Mouse (Mus musculus) embryo, embryonic 10.5 days (tissue): ENCODE results near the gene Mpig6b.
"Not testable (repeated sequence)": the region's sequence is repeated elsewhere in the genome, so short reads cannot be mapped to it uniquely, and the experiment has no call there.

Source experiments
- DNase-seq: peaks from one replicate; pipeline ENCODE4 v3.0.0-alpha.2; 2015; ENCODE audit warnings: low spot score

Mpig6b gene

GRCm38 (mm10) chr17:35034896-35035295 lies 31.1 kb downstream of the Mpig6b start:
- DNase-seq, result no peak

GRCm38 (mm10) chr17:35033703-35034102 lies 32.3 kb downstream of the Mpig6b start:
- DNase-seq, result not testable (repeated sequence)

- DNase-seq, result no peak
Measured at GRCm38 (mm10) chr17:35032323-35032870, 33.6 kb downstream of the Mpig6b start.

- no peak for DNase-seq
Measured at GRCm38 (mm10) chr17:35031880-35032279, 34.1 kb downstream of the Mpig6b start.

- no peak for DNase-seq
Measured at GRCm38 (mm10) chr17:35031272-35031671, 34.7 kb downstream of the Mpig6b start.

GRCm38 (mm10) chr17:35029691-35030532 lies 36.1 kb downstream of the Mpig6b start:
- DNase-seq, result peak; percentile 72

- DNase-seq, result no peak
Measured at GRCm38 (mm10) chr17:35028315-35028714, 37.7 kb downstream of the Mpig6b start.

- DNase-seq, result peak; percentile 34
Measured at GRCm38 (mm10) chr17:35027277-35028068, 38.5 kb downstream of the Mpig6b start, which contains the start of gene Sapcd1. TSS of gene Sapcd1 (minus strand) at chr17:35028016.

GRCm38 (mm10) chr17:35026206-35026605 lies 39.8 kb downstream of the Mpig6b start:
- DNase-seq, result no peak

- DNase-seq, result no peak
Measured at GRCm38 (mm10) chr17:35024691-35025488, 41.1 kb downstream of the Mpig6b start.

- DNase-seq, result no peak
Measured at GRCm38 (mm10) chr17:35024261-35024660, 41.7 kb downstream of the Mpig6b start.

GRCm38 (mm10) chr17:35023756-35024155 lies 42.2 kb downstream of the Mpig6b start:
- no peak for DNase-seq

- DNase-seq, result no peak
Measured at GRCm38 (mm10) chr17:35023221-35023620, 42.8 kb downstream of the Mpig6b start.

GRCm38 (mm10) chr17:35022541-35023060 lies 43.4 kb downstream of the Mpig6b start:
- no peak for DNase-seq

- DNase-seq, result no peak
Measured at GRCm38 (mm10) chr17:35021842-35022477, 44.0 kb downstream of the Mpig6b start.

GRCm38 (mm10) chr17:35021163-35021808 lies 44.7 kb downstream of the Mpig6b start:
- peak; percentile 95 for DNase-seq

- DNase-seq, result no peak
Measured at GRCm38 (mm10) chr17:35020551-35020950, 45.4 kb downstream of the Mpig6b start.

- no peak for DNase-seq
Measured at GRCm38 (mm10) chr17:35019894-35020293, 46.1 kb downstream of the Mpig6b start.

GRCm38 (mm10) chr17:35018171-35018570 lies 47.8 kb downstream of the Mpig6b start:
- DNase-seq, result no peak

GRCm38 (mm10) chr17:35017706-35018030 lies 48.3 kb downstream of the Mpig6b start:
- no peak for DNase-seq
